Mouse (Mus musculus): Measurements from ENCODE around the gene Ramp2.

The Ramp2 gene

DNA sequence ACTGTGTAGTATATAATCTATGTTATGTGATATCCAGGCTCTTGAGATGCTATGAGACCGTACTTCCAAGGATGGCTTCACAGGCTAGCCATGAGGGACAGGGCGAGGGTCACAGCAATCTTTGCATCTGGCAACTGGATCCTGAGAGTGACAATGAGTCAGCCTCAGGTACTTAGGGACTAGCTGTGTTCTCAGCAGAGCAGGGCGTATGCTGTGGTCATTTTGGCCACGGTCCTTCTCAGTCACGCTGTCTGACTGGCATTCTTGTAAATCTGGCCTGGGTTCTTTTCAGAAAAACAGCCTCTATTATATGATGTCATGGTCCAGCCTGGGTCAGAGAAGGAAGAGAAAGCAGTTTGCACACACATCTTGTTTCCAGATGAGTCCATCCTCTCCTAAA is 9.0 kb upstream of the Ramp2 start:
- DNase-seq = no peak

- DNase-seq = peak; percentile 61 to 74
Observed at GRCm38 (mm10) chr11:101238071-101238647, 7.7 kb upstream of the Ramp2 start.

GRCm38 (mm10) chr11:101245071-101245470 is 757 bp upstream of the Ramp2 start:
- no peak for DNase-seq

GRCm38 (mm10) chr11:101246702-101247012 is 829 bp downstream of the Ramp2 start:
- DNase-seq = no peak

- no peak for DNase-seq
Observed at GRCm38 (mm10) chr11:101247521-101248030, 1.7 kb downstream of the Ramp2 start.

- peak; percentile 75 to 81 for DNase-seq
Observed at GRCm38 (mm10) chr11:101248258-101248994, 2.6 kb downstream of the Ramp2 start.

DNA sequence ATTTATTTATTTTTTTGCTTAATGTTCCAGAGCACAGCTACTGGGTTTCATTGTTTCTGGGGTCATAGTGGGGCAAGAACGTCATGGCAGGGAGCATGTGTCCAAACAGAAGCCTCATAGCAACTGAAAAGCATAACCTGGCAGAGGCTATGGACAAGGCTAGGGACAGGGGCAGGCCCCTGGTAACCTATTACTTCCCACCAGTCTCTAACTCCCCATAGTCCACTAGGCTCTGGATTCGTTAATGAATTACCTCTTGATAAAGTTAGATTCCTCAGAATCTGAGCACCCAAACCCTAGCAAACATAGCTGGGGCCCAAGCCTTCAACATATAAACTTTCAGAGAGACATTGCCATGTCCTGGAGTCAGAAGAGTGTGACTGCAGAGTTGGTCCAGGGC is 5.2 kb downstream of the Ramp2 start:
- no peak for DNase-seq

DNA sequence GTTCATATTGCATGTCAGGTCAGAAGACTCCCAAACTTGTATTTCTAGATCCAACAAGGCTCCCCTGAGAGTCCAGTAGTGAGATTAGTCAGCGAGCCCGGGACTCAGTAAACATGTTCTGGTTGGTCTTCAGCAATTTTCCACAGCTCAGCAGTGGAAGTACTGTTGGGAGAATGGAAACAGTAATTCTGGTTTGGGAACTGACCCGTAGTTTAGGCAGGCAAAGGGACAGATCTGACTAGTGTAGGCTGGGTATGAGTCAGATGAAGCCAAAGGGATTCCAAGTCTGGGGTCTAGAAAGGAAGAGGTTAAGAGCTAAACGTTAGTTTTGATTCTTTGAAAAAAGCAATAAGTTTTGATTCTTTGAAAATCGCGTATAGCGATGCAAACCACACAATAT is 7.1 kb downstream of the Ramp2 start:
- DNase-seq = no peak

DNA sequence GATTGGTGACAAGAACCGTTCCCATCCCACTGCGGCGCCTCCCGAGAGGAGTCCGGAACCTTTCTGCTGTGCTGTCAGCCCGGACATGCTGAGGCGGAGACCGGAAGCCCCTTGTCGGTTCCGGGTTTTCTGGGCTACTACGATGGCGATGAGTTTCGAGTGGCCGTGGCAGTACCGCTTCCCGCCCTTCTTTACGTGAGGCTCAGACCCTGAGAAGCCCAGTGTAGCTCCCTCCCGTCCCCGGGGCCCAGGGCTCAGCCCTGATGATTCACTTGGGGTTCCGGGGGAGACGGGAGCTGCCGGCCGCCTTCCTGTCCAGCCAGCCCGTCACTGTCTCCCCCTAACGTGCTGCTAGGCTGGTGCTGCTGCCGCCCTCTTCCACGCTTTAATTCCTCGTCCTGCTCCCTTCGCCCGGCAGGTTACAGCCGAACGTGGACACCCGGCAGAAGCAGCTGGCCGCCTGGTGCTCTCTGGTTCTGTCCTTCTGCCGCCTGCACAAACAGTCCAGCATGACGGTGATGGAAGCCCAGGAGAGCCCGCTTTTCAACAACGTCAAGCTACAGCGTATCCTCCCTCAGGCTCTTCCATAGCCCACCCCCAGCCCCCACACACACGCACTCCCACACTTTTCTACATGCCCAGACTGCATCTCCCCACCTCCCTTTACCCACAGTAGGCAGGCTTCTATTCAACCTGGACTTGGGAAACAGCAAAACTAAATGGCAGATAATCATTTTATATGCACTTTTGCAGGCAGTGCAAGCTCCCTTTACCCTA is 8.0 kb downstream of the Ramp2 start, which contains the start of gene Vps25:
Gene Vps25 (plus strand): TSS at position 95 of the 777 bp plus-strand sequence.
- peak; percentile 89 to 91 for DNase-seq

DNA sequence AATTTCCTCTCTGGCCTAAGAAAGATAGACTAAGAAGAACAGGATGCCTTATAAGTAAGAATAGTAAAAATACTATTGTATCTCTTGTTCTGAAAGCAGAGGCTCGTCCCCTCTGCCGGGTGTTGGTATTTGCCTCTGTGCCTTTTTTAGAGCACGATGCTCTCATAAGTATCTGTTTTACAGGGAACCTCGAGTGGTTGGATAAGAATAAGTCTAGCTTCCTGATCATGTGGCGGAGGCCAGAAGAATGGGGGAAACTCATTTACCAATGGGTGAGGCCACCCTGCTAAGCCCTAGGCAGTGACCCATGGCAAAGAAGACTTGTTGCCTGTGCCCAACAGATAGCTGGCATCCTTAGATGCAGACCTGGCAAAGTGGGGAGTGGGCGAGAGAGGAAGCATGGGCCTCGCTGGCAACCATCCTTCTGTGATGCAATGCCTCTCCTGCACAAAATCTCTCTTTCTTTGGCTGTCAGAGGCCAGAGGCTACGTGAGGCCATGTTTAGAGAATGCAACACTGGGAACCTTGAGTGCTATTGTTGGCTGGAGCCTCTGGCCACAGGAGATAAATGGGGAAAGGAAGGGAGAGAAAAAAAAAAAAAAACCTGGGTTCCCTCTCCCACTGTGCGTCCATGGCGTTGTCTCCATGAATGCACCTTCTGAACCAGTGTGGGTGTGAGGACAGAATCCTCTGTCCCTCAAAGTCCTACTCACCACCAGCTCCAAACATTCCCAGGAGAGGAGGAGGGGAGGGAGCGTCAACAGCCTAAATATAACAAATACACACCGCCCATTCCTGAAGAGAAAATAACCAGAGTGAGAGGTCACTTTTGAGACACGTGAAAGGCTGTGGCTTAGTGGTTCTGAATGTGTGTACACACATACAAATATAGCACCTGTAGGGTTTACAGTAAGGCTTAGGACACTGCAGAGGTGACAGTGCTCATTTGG is 10.3 kb downstream of the Ramp2 start:
- no peak for DNase-seq

GRCm38 (mm10) chr11:101259261-101259712 is 13.5 kb downstream of the Ramp2 start:
- no peak for DNase-seq

DNA sequence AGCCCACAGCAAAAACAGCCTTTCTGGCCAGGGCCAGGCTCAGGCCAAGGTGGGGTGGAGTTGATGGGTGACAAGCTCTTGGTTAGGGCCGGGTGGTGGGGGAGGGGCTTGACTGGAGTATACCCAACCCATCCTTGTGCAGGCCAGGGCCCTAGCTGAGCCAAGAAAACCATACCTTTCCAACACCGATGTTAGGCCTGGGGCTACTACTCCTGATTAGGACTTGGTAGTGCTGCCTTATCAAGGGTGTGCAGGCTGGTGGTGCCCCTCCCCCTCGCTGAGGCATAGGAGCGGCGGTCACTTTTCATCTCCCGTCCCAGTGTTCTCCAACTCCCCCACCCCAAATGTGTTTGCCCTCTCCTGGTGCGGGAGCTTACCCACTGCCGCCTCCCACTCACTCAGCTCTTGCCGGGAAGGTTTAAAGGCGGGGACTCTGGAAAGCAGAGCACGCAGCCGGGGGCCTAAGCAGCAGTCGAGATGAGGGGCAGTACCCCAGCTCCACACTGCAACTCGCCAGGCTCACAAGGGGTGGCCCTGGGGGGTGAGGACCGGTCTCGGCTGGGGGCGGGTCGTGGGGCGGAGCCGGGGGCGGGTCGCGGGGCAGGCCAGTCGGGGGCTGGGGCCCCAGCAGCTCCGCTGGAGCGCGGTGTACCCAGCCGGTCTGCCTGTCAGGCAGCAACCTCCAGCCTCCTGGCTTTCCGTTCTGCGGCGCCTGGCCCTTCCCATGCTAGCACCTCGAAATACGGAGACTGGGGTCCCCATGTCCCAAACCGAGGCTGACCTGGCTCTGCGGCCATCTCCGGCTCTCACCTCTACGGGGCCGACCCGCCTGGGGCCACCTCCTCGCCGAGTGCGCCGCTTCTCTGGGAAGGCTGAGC is 14.4 kb downstream of the Ramp2 start, which contains the start of gene Wnk4:
Gene Wnk4 (plus strand): TSS at position 620 of the 878 bp plus-strand sequence.
- peak; percentile 62 to 72 for DNase-seq

GRCm38 (mm10) chr11:101260826-101261380 is 15.1 kb downstream of the Ramp2 start:
- DNase-seq = no peak

- DNase-seq = peak in 1 of 2 experiments; percentile 24
Observed at GRCm38 (mm10) chr11:101262272-101262967, 16.6 kb downstream of the Ramp2 start.

GRCm38 (mm10) chr11:101263138-101263988 is 17.5 kb downstream of the Ramp2 start:
- no peak for DNase-seq

DNA sequence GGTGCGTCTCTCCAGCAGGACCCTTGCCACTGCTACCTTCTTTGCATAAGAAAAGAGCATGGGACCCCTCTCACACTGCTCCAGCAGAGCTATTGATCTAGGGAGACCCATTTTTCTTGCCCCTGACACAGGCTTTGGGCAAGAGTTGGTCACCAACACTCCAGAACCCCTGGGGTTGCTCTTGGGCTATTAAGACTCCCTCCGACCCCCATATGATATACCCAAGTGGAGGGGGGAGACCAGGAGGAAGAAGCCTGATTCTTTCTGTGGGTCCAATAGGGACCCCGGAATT is 18.1 kb downstream of the Ramp2 start:
- DNase-seq = no peak

GRCm38 (mm10) chr11:101264954-101265471 is 19.2 kb downstream of the Ramp2 start:
- DNase-seq = peak in 1 of 2 experiments; percentile 21

DNA sequence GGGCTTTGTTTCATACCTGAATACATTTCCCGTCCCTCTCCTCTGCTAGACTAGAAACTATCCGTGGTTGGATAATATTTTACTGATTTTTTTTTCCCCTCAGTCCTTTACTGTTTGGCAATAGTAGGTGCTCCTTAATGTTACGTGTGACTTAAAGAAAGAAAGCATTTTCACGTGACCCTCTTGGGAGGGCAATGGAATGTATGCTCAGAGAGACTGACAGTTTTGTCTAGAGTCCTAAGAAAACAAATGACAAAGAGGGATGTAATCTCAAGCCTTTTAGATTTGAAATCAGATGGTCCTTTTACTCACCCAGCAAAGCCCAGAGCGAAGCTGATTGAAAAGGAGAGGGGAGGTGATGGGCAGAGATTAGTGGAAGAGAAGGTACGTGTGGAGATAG is 20.1 kb downstream of the Ramp2 start:
- no peak for DNase-seq

GRCm38 (mm10) chr11:101269577-101270116 is 23.8 kb downstream of the Ramp2 start:
- peak; percentile 64 to 67 for DNase-seq

All from cerebellum, postnatal 10 days (tissue).